Mouse (Mus musculus): ENCODE data around the gene Mvp. TPM values are rescaled to one million over a fixed set of nuclear protein-coding genes. Genes with fewer than 3 reads are reported as not detected.

Mvp gene
- polyA plus RNA-seq, 1 experiment from 2014 or later = 7.8 TPM

GRCm38 (mm10) chr7:126963548-126964286, 50.7 kb downstream of the Mvp start:
- 37% methylated on average over 19 of the region's 19 CpGs for WGBS (ENCODE audit: insufficient replicate concordance)
- no peak overlapping the region for H3K4me2 ChIP-seq
- H3K36me3 ChIP-seq = no peaks in the 10 kb centered on the region
- no peak for DNase-seq
- no peak overlapping the region for H3K27ac ChIP-seq
- ATAC-seq (ENCODE audit: low read depth) = no peak
- H3K9me3 ChIP-seq (replicated peaks) = no peaks in the 10 kb centered on the region
- H3K4me3 ChIP-seq (replicated peaks) = no peak overlapping the region
- H3K4me1 ChIP-seq (replicated peaks) = no peaks in the 10 kb centered on the region
- H3K27me3 ChIP-seq = peaks cover 21% of the 10 kb centered on the region
- no peak overlapping the region for H3K9ac ChIP-seq

GRCm38 (mm10) chr7:126961965-126962364, 52.5 kb downstream of the Mvp start:
- Histone ChIP-seq H3K9ac (no peak overlapping the region), H3K4me2 (no peak overlapping the region), H3K4me1 (replicated peaks) (no peaks in the 10 kb centered on the region), H3K27me3 (peaks cover 21% of the 10 kb centered on the region), H3K27ac (no peak overlapping the region), H3K36me3 (no peaks in the 10 kb centered on the region), H3K9me3 (replicated peaks) (no peaks in the 10 kb centered on the region), H3K4me3 (replicated peaks) (no peak overlapping the region)
- ATAC-seq (ENCODE audit: low read depth) = no peak
- WGBS (ENCODE audit: insufficient replicate concordance) = 71% methylated on average over 4 of the region's 4 CpGs
- no peak for DNase-seq

- Histone ChIP-seq H3K27ac (no peak overlapping the region), H3K27me3 (peaks cover 21% of the 10 kb centered on the region), H3K4me3 (replicated peaks) (no peak overlapping the region), H3K36me3 (no peaks in the 10 kb centered on the region), H3K9ac (no peak overlapping the region), H3K4me2 (no peak overlapping the region), H3K9me3 (replicated peaks) (no peaks in the 10 kb centered on the region), H3K4me1 (replicated peaks) (no peaks in the 10 kb centered on the region)
- ATAC-seq (ENCODE audit: low read depth) (no peak), DNase-seq (no peak)
- WGBS (ENCODE audit: insufficient replicate concordance) = 75% methylated on average over 5 of the region's 5 CpGs
These were observed 53.3 kb downstream of the Mvp start for GRCm38 (mm10) chr7:126961095-126961494.

- 37% methylated on average over 9 of the region's 9 CpGs for WGBS (ENCODE audit: insufficient replicate concordance)
- Histone ChIP-seq H3K4me1 (replicated peaks) (no peaks in the 10 kb centered on the region), H3K4me2 (no peak overlapping the region), H3K36me3 (no peaks in the 10 kb centered on the region), H3K9ac (no peak overlapping the region), H3K27me3 (peaks cover 21% of the 10 kb centered on the region), H3K4me3 (replicated peaks) (no peak overlapping the region), H3K9me3 (replicated peaks) (no peaks in the 10 kb centered on the region), H3K27ac (no peak overlapping the region)
- no peak for DNase-seq
- no peak for ATAC-seq (ENCODE audit: low read depth)
These were observed 54.6 kb downstream of the Mvp start for GRCm38 (mm10) chr7:126959780-126960179.

GRCm38 (mm10) chr7:126955125-126955524, 59.3 kb downstream of the Mvp start:
- H3K9me3 ChIP-seq (replicated peaks) = no peaks in the 10 kb centered on the region
- no peak overlapping the region for H3K9ac ChIP-seq
- H3K4me3 ChIP-seq (replicated peaks) = no peak overlapping the region
- H3K4me1 ChIP-seq (replicated peaks) = peaks cover 11% of the 10 kb centered on the region
- 38% methylated on average over 3 of the region's 3 CpGs for WGBS (ENCODE audit: insufficient replicate concordance)
- no peaks in the 10 kb centered on the region for H3K36me3 ChIP-seq
- DNase-seq (no peak), ATAC-seq (ENCODE audit: low read depth) (no peak)
- H3K27me3 ChIP-seq = peaks cover 38% of the 10 kb centered on the region
- no peak overlapping the region for H3K27ac ChIP-seq
- H3K4me2 ChIP-seq = no peak overlapping the region

GRCm38 (mm10) chr7:126952646-126953045, 61.8 kb downstream of the Mvp start:
- no peak overlapping the region for H3K27ac ChIP-seq
- peaks cover 20% of the 10 kb centered on the region for H3K4me1 ChIP-seq (replicated peaks)
- H3K9me3 ChIP-seq (replicated peaks) = no peaks in the 10 kb centered on the region
- WGBS (ENCODE audit: insufficient replicate concordance) = under 1% methylated on average over 8 of the region's 8 CpGs
- H3K4me2 ChIP-seq = no peak overlapping the region
- DNase-seq (no peak), ATAC-seq (ENCODE audit: low read depth) (no peak)
- H3K4me3 ChIP-seq (replicated peaks) = no peak overlapping the region
- no peak overlapping the region for H3K9ac ChIP-seq
- H3K27me3 ChIP-seq = peaks cover 55% of the 10 kb centered on the region
- H3K36me3 ChIP-seq = no peaks in the 10 kb centered on the region

GRCm38 (mm10) chr7:126951741-126952140, 62.7 kb downstream of the Mvp start:
- no peak overlapping the region for H3K4me2 ChIP-seq
- H3K27me3 ChIP-seq = peaks cover 55% of the 10 kb centered on the region
- 19% methylated on average over 4 of the region's 4 CpGs for WGBS (ENCODE audit: insufficient replicate concordance)
- peaks cover 20% of the 10 kb centered on the region for H3K4me1 ChIP-seq (replicated peaks)
- no peak overlapping the region for H3K4me3 ChIP-seq (replicated peaks)
- DNase-seq = no peak
- 0 out of 2 replicates have a peak, but pooled peaks cover 3% of the 10 kb centered on the region for H3K36me3 ChIP-seq
- no peaks in the 10 kb centered on the region for H3K9me3 ChIP-seq (replicated peaks)
- H3K27ac ChIP-seq = no peak overlapping the region
- no peak overlapping the region for H3K9ac ChIP-seq
- no peak for ATAC-seq (ENCODE audit: low read depth)

- peak overlapping the region; percentile 83; the same call in 1 of the 2 replicates for H3K4me2 ChIP-seq
- no peak overlapping the region for H3K9ac ChIP-seq
- H3K27ac ChIP-seq = no peak overlapping the region
- peaks cover 55% of the 10 kb centered on the region for H3K27me3 ChIP-seq
- ATAC-seq (ENCODE audit: low read depth) (no peak), DNase-seq (no peak)
- 0 out of 2 replicates have a peak overlapping the region, but pooled peaks have one; percentile 6 for H3K4me3 ChIP-seq (replicated peaks)
- H3K9me3 ChIP-seq (replicated peaks) = no peaks in the 10 kb centered on the region
- WGBS (ENCODE audit: insufficient replicate concordance) = 8% methylated on average over 26 of the region's 26 CpGs
- 0 out of 2 replicates have a peak, but pooled peaks cover 3% of the 10 kb centered on the region for H3K36me3 ChIP-seq
- H3K4me1 ChIP-seq (replicated peaks) = peaks cover 20% of the 10 kb centered on the region
These were observed 63.5 kb downstream of the Mvp start for GRCm38 (mm10) chr7:126950647-126951615.

GRCm38 (mm10) chr7:126949793-126950646, 64.4 kb downstream of the Mvp start, which contains the start of gene Sez6l2:
Sez6l2 (plus strand) TSS chr7:126950563.
- peak within 1 kb of the TSS; percentile 83 for H3K4me2 ChIP-seq
- ATAC-seq (ENCODE audit: low read depth) = peak; percentile 80
- peaks cover 6% of the 10 kb centered on the region; the same call in 1 of the 2 replicates for H3K36me3 ChIP-seq
- H3K9me3 ChIP-seq (replicated peaks) = no peaks in the 10 kb centered on the region
- no peak within 1 kb of the TSS for H3K27ac ChIP-seq
- WGBS (ENCODE audit: insufficient replicate concordance) = 2% methylated on average over 41 of the region's 42 CpGs
- H3K9ac ChIP-seq = peak within 1 kb of the TSS; percentile 41; the same call in 1 of the 2 replicates
- peak within 1 kb of the TSS; percentile 49 for H3K4me3 ChIP-seq (replicated peaks)
- peaks cover 55% of the 10 kb centered on the region for H3K27me3 ChIP-seq
- H3K4me1 ChIP-seq (replicated peaks) = peaks cover 20% of the 10 kb centered on the region
- DNase-seq = peak; percentile 86

GRCm38 (mm10) chr7:126949403-126949792, 65.0 kb downstream of the Mvp start, which contains the start of gene Asphd1:
Asphd1 (minus strand) TSS chr7:126949582.
- Histone ChIP-seq H3K36me3 (peaks cover 11% of the 10 kb centered on the region; the same call in 1 of the 2 replicates), H3K4me3 (replicated peaks) (peak within 1 kb of the TSS; percentile 49), H3K9me3 (replicated peaks) (no peaks in the 10 kb centered on the region), H3K4me1 (replicated peaks) (peaks cover 20% of the 10 kb centered on the region), H3K27me3 (peaks cover 55% of the 10 kb centered on the region), H3K4me2 (peak within 1 kb of the TSS; percentile 83), H3K27ac (no peak within 1 kb of the TSS), H3K9ac (peak within 1 kb of the TSS; percentile 41; the same call in 1 of the 2 replicates)
- no peak for DNase-seq
- 0 out of 2 replicates have a peak, but pooled peaks have one; percentile 6 for ATAC-seq (ENCODE audit: low read depth)
- WGBS (ENCODE audit: insufficient replicate concordance) = 3% methylated on average over 21 of the region's 21 CpGs

Data from liver, embryonic 13.5 days (tissue).